Mouse (Mus musculus) fibroblast of lung, adult 2 months (primary cell): ENCODE measurements around the gene Txnrd1.

Experiments used
- DNase-seq: peaks from one replicate; pipeline ENCODE4 v3.0.0-alpha.2; 2011; ENCODE audit warnings: low read depth

Txnrd1 gene

DNA sequence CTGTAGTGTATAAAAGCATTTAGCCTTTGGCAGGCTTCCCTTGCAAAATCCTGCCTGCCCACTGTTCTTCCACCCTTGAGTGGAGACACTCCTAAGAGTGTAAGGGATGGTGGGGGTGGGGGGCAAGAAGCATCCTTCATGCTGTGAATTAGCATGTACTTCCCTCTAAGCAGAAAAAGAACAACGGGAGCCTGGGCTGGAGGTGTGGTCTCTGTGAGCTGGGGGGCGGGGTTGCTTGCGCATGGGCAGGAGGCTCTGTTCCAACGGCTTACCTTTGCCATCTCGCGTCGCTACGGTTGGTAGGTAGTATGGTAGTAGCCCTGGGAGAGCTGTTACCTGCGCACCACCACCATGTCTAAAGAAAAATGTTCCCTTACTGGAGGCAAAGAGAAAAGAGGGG, 32.6 kb downstream of the Txnrd1 start, which contains the start of gene Eid3:
Gene Eid3 (plus strand): TSS at position 271 of the 400 bp plus-strand sequence.
- no peak for DNase-seq

DNA sequence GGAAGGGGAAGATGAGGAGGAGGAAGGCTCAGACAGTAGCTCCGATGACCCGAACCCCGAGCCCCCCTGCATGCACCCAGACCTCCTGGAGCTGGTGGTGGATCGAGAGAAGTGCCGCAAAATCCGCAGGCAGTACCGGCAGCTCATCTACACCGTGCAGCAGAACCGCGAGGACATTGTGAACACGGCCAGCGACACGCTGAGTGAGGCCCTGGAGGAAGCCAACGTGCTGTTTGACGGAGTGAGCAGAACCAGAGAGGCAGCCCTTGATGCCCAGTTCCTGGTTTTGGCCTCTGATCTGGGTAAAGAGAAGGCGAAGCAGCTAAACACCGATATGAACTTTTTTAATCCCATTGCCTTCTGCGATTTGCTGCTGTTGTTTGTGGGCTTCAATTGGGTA, 33.1 kb downstream of the Txnrd1 start:
- DNase-seq, result no peak

GRCm38 (mm10) chr10:82868418-82869086, 34.8 kb downstream of the Txnrd1 start:
- DNase-seq, result no peak

GRCm38 (mm10) chr10:82875446-82875845, 41.7 kb downstream of the Txnrd1 start:
- no peak for DNase-seq

DNA sequence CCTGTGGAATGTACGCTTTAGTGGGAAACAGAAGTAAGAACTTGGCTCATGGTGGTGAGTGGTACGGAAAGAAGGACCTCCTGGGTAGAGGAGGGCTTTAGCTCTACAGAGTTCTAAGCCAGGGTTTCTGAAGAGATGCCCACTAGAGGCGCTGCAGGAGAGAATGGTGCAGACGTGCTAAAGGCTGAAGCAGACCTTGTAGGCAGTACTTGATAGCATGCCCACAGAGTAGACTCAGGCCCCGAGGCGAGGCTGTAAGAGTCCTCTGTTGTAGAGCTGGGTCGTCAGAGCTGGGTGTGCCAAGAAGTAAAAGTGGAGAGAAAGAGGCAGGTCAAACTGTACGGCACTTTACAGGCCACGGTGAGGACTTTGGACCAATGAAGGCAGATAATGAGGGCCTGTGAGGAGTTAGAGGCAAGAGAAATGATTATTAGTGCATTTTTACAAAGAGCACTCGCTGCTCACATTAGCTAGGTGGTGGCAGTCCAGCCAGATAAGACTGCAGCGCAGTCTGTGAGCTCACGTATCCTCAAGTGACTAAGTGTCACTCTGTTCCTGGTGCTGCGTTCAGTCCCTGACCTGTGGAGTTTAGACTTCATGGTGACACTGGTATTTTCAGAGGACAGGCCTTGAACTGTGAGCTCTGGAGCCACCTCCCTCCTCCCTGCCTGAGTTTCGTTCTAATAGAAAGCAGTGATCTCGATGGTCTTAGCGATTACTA, 42.5 kb downstream of the Txnrd1 start:
- DNase-seq, result no peak

GRCm38 (mm10) chr10:82887354-82887753, 53.6 kb downstream of the Txnrd1 start:
- DNase-seq, result no peak

GRCm38 (mm10) chr10:82888576-82888975, 54.8 kb downstream of the Txnrd1 start:
- no peak for DNase-seq

DNA sequence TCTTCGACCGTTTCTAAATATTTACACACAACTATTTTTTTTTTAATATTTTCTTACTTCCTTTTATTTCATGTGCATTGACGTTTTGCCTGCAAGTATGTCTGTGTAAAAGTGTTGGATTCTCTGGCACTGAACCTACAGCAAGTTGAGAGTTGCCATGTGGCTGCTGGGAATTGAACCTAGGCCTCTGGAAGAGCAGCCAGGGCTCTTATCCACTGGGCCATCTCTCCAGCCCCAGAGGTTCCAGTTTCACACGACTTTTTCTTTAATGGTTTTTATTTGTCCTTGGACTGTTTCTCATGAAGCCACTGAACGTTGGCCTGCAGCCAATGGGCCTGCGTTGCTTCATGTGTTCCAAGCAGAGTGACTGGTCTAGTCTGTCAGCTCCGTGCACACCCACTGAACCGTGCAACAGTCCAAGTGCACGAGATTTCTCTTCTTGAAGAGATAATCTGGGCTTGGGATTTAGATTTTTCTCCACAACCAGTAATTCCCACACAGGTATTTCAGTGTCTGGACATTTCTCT, 55.8 kb downstream of the Txnrd1 start:
- peak; percentile 40 for DNase-seq

GRCm38 (mm10) chr10:82890936-82891335, 57.2 kb downstream of the Txnrd1 start:
- no peak for DNase-seq

DNA sequence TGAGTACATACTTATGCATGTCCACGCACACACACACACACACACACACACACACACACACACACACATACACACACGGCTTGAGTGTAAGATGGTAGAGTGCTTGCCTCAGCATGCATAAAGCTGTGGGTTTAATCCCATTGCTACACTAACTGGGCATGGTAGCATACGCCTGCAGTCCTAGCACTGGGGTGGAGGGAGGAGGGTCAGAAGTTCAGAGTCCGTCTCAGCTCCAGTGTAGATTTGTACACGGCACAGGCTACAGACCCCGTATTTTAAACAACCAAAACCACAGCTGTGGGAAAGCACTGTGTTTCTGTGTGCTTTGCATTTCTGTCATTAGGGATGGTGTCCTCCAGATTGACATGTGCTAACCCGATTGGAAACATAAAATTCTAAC, 57.7 kb downstream of the Txnrd1 start:
- DNase-seq, result no peak

- no peak for DNase-seq
Observed at GRCm38 (mm10) chr10:82892442-82893055, 58.8 kb downstream of the Txnrd1 start.

GRCm38 (mm10) chr10:82893872-82894650, 60.3 kb downstream of the Txnrd1 start:
- DNase-seq, result no peak

DNA sequence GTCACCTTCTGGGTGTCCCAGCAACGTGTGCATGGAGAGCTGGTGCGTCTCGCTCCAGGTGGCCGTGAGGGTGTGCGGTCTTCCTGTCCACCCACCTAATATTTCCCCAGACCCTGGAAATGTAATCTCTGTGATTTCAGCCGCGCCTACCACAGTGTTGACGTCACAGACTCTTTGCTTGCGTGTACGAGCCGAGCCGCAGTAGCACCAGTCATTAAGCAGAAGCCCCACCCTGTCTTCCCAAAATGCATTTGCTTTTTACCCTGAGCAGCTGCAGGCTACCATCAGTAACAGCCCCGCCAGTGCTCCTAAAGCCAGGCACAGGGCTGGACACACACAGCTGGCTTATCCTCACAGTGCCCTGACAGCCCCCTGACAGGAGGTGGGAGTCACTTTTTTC, 64.2 kb downstream of the Txnrd1 start:
- no peak for DNase-seq

DNA sequence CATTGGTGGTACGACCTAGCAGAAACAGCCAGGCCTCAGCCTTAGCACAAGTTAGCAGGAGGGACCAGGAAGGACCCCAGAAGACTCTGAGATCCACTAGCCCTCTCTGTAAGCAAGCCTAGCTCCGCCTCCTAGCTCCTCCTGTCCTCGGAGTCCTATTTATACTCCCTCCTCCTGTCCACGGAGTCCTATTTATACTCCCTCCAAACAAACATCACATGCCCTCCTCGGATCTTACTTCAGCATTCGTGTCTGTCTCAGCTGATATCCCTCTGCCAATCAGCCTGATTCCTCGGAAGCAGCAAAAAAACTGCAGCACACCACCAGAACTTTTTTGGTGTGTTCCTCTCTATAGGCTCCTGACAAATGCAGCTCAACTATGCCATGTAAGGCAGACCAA, 65.1 kb downstream of the Txnrd1 start:
- DNase-seq, result no peak

- no peak for DNase-seq
Observed at GRCm38 (mm10) chr10:82899810-82900421, 66.2 kb downstream of the Txnrd1 start.

DNA sequence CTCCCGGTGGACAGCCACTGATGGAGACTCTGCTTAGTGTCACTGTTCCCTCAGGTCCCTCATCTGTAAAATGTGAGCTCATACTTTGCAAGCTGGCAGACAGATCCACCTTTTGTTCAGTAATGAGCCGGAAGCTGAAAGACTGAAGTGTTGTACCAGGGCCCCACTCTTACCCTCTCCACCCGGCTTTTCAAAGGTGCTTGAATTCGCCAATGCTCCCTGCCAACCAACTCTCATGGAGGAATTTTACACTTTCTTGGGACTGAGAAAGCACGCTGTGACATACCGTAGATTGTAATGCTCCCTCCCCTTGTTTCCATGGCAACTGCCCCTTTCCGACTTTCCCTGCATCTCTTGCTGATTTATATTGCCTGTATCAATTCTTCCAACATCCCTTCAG, 66.8 kb downstream of the Txnrd1 start:
- no peak for DNase-seq

GRCm38 (mm10) chr10:82901436-82901835, 67.7 kb downstream of the Txnrd1 start:
- peak; percentile 44 for DNase-seq

DNA sequence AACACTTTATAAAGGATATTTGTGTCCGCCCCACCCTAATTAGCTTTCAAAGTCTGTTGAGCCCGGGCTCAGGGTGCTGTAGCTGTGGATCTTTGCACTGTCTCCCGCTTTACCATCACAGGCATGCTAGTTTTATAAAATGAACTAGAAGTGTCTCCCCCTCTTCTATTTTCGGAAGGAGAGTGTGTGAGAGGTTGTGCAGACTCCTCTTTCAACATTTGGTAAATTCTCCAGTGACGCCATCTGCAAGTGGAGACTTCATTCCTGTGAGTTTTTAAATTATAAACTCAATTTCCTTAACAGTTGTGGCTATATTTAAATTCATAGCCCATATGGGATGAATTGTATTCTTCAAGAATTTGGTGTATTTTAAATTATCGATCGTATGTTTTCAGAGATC, 74.8 kb downstream of the Txnrd1 start:
- no peak for DNase-seq

GRCm38 (mm10) chr10:82909382-82909781, 75.6 kb downstream of the Txnrd1 start:
- no peak for DNase-seq

DNA sequence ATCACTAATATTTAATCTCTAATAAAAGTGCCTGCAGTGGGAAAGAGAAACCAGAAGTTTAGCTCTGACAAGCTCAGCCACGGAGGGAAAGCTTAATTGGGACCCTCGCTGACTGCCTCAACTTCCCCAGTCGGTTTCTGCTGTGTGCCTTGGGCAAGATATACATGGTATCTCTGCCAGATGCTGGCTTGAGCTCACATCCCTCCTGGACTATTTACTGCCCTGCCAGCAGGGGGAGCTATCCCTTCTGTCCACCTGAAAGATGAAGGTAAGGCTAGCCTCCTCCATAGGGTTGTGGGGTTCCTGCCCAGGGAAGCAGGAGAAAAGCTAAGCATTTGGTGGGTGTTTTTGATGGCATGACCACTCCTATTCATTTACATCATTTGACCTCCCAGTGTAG, 76.4 kb downstream of the Txnrd1 start:
- no peak for DNase-seq

DNA sequence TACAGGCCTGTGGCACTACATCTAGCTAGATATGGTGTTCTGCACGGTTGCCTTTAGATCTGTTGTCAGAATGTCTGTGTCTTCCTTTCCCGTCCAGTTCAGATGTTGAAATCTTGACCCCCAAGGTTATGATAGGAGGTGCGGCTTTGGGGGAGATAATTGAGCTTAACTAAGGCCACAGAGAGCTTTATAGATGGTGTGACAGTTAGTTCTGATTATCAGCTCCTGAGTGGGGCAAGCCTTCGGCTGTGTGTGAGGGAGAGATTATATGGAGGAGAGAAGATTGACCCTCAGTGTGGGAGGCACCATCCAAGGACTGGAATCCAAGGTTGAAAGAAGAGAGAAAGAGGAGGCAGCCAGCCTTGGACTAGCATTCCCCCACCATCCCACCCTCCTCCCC, 79.5 kb downstream of the Txnrd1 start:
- DNase-seq, result no peak

GRCm38 (mm10) chr10:82913772-82914171, 80.0 kb downstream of the Txnrd1 start:
- DNase-seq, result peak; percentile 41
